Mouse (Mus musculus): ENCODE results near the gene Slc38a8. TPM values are rescaled to one million over a fixed set of nuclear protein-coding genes. Genes with fewer than 3 reads are reported as not detected.

The Slc38a8 gene
- polyA plus RNA-seq, 1 experiment = 1.3 TPM

DNA sequence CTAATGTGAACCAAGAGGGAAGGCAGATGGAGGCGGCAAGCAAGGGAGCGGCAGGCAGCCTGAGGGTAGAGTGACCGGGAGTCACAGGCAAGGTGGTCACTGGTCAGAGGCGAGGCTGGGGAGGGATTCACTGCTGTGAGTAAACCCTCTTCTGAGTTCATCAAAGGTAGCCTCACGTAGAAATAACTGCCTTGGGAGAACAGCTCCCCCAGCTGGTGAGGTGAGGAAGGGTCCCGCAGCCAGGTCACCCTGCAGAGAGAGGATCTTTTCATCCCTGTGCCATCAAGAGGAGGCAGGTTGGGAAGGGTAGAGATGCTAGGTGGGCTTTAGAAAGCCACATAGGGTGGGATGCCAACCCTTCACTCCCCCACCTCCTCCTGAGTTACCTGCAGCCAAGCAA lies 4.7 kb downstream of the Slc38a8 start:
- TF ChIP-seq POLR2A (IDR thresholded peaks at IDR 0.05; ENCODE audit: control insufficient read depth, low read depth, low read length) (no peak), CTCF (IDR thresholded peaks at IDR 0.05; ENCODE audit: control insufficient read depth, insufficient read depth, insufficient replicate concordance, low read depth, low read length) (peak; percentile 62; the same call in 1 of the 2 replicates)
- Histone ChIP-seq H3K27ac (ENCODE audit: control insufficient read depth, insufficient read depth, low read depth, low read length) (no peak overlapping the region), H3K4me1 (ENCODE audit: control insufficient read depth, insufficient read depth, low read length) (no peaks in the 10 kb centered on the region), H3K27me3 (ENCODE audit: control insufficient read depth, insufficient read depth, low read length) (no peaks in the 10 kb centered on the region), H3K4me3 (ENCODE audit: control insufficient read depth, low read depth, low read length) (no peak overlapping the region), H3K36me3 (ENCODE audit: control insufficient read depth, insufficient read depth, low read length) (no peaks in the 10 kb centered on the region)

DNA sequence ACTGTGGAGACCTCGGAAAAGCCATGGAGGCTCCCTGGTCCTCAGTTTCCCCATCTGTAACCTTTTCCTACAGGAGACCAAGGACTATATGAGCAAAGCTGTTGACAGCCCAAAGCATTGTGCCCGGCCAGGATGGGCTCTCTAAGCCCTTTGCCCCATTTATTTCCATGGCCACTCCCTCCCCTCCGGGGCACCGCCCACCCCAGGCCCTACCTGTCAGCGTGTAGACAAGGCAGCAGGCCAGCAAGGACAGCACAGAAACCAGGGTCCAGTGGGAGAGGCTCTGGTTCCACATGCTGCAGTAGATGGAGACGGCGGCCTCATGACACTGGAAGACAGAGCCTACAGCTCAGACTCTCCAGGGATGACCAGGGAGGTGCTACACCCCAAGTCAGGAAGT lies 14.4 kb downstream of the Slc38a8 start:
- H3K4me1 ChIP-seq (ENCODE audit: control insufficient read depth, insufficient read depth, low read length) = peaks cover 5% of the 10 kb centered on the region; the same call in 1 of the 2 replicates
- no peaks in the 10 kb centered on the region for H3K36me3 ChIP-seq (ENCODE audit: control insufficient read depth, insufficient read depth, low read length)
- no peak overlapping the region for H3K27ac ChIP-seq (ENCODE audit: control insufficient read depth, insufficient read depth, low read depth, low read length)
- TF ChIP-seq POLR2A (IDR thresholded peaks at IDR 0.05; ENCODE audit: control insufficient read depth, low read depth, low read length) (no peak), CTCF (IDR thresholded peaks at IDR 0.05; ENCODE audit: control insufficient read depth, insufficient read depth, insufficient replicate concordance, low read depth, low read length) (no peak)
- H3K27me3 ChIP-seq (ENCODE audit: control insufficient read depth, insufficient read depth, low read length) = no peaks in the 10 kb centered on the region
- no peak overlapping the region for H3K4me3 ChIP-seq (ENCODE audit: control insufficient read depth, low read depth, low read length)

DNA sequence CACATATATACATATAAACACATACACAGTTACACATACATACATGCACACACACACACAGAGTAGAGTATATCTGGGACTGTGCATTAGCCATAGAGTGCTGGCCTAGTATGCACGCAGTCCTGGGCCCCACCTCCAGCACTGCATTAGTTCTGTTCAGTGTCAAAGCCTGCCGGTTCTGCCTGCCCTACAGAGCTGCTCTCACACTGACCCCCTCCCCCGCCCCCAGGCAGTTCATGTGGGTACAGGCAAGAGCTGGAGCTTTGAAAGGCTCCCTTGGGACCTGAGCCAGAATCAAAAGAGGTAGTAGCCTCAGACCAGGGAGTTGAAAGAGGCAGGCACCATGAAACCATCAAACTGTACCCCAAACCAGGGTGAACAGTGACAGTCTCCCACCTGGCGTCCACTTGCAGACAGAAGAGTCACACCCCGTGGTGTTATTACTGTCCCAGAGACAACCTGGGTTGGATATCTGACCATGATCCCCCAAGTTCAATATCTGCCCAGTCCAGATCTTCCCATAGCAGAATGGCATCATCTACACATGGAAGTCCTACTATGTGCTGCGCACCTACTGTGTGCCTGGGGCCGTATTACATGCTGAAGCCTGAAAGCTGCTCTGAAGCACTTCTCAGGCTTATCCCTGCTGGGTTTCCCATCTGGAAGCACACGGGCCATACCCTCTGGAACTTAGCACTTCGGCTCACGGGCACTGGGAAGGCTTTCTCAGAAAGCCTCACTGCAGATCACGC lies 17.2 kb downstream of the Slc38a8 start:
- Histone ChIP-seq H3K36me3 (ENCODE audit: control insufficient read depth, insufficient read depth, low read length) (no peaks in the 10 kb centered on the region), H3K27me3 (ENCODE audit: control insufficient read depth, insufficient read depth, low read length) (no peaks in the 10 kb centered on the region), H3K4me1 (ENCODE audit: control insufficient read depth, insufficient read depth, low read length) (no peaks in the 10 kb centered on the region), H3K27ac (ENCODE audit: control insufficient read depth, insufficient read depth, low read depth, low read length) (no peak overlapping the region), H3K4me3 (ENCODE audit: control insufficient read depth, low read depth, low read length) (no peak overlapping the region)
- no peak for TF ChIP-seq POLR2A (IDR thresholded peaks at IDR 0.05; ENCODE audit: control insufficient read depth, low read depth, low read length)
- TF ChIP-seq CTCF (IDR thresholded peaks at IDR 0.05; ENCODE audit: control insufficient read depth, insufficient read depth, insufficient replicate concordance, low read depth, low read length) = no peak

DNA sequence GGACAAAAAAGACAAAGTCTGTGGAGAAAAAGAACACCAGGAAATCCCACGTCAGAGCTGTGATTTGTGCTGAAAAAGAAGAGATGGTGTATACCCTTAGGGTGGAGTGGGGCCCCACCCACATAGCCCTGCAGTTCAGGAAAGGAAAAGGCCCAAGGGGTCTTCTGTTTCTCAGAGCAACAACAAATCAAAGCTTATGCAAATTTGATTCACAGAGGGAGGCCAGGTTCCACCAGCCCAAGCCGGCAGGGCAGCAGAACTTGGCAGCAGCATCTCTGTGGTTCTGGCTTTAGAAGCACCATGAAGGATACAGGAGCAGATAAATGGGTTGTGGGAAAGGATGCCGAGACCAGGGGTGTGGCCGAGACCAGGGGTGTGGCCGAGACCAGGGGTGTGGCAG lies 22.8 kb downstream of the Slc38a8 start:
- no peak for TF ChIP-seq POLR2A (IDR thresholded peaks at IDR 0.05; ENCODE audit: control insufficient read depth, low read depth, low read length)
- no peak for TF ChIP-seq CTCF (IDR thresholded peaks at IDR 0.05; ENCODE audit: control insufficient read depth, insufficient read depth, insufficient replicate concordance, low read depth, low read length)
- Histone ChIP-seq H3K4me1 (ENCODE audit: control insufficient read depth, insufficient read depth, low read length) (no peaks in the 10 kb centered on the region), H3K27me3 (ENCODE audit: control insufficient read depth, insufficient read depth, low read length) (no peaks in the 10 kb centered on the region), H3K36me3 (ENCODE audit: control insufficient read depth, insufficient read depth, low read length) (no peaks in the 10 kb centered on the region), H3K27ac (ENCODE audit: control insufficient read depth, insufficient read depth, low read depth, low read length) (no peak overlapping the region), H3K4me3 (ENCODE audit: control insufficient read depth, low read depth, low read length) (no peak overlapping the region)

DNA sequence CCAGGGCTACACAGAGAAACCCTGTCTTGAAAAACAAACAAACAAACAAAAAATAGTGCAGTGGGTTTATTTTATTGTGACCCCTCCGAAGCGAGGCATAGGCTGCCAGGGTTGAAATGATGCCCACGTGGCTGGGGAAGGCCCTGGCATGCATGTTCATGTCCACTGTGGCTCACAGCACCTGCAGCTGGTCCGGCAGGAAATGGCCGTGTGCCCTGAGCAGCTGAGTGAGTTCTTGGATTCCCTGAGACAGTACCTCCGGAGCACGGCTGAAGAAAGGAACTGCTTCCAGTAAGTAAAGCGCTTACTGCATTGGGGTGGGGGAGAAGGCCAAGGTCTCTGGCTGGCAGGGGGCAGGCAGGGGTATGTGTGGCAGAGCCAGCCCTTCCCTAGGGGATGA lies 33.4 kb downstream of the Slc38a8 start:
- Histone ChIP-seq H3K36me3 (ENCODE audit: control insufficient read depth, insufficient read depth, low read length) (no peaks in the 10 kb centered on the region), H3K4me1 (ENCODE audit: control insufficient read depth, insufficient read depth, low read length) (peaks cover 27% of the 10 kb centered on the region), H3K4me3 (ENCODE audit: control insufficient read depth, low read depth, low read length) (no peak overlapping the region), H3K27ac (ENCODE audit: control insufficient read depth, insufficient read depth, low read depth, low read length) (no peak overlapping the region), H3K27me3 (ENCODE audit: control insufficient read depth, insufficient read depth, low read length) (no peaks in the 10 kb centered on the region)
- TF ChIP-seq CTCF (IDR thresholded peaks at IDR 0.05; ENCODE audit: control insufficient read depth, insufficient read depth, insufficient replicate concordance, low read depth, low read length) = no peak
- TF ChIP-seq POLR2A (IDR thresholded peaks at IDR 0.05; ENCODE audit: control insufficient read depth, low read depth, low read length) = no peak

DNA sequence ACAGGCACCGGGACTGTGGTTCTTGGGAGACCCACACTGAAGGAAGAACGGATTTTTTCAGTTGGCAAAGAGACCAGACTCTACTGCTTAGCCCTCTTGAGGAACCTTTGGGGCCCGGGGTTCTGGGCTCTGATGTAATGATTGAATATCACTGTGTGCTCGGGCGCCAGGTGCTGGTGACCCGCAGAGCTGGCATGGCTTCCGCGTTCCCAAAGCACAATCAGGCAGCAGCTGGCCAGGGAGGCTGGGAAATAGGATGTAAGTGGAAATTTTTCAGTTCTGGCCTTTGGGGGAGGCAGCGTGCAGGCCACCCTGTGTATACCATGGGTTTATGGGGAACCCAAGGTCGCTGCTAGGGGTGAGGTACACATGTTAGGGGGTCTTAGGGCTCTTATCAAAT lies 34.7 kb downstream of the Slc38a8 start:
- no peaks in the 10 kb centered on the region for H3K36me3 ChIP-seq (ENCODE audit: control insufficient read depth, insufficient read depth, low read length)
- peak overlapping the region; percentile 82; the same call in 1 of the 2 replicates for H3K27ac ChIP-seq (ENCODE audit: control insufficient read depth, insufficient read depth, low read depth, low read length)

DNA sequence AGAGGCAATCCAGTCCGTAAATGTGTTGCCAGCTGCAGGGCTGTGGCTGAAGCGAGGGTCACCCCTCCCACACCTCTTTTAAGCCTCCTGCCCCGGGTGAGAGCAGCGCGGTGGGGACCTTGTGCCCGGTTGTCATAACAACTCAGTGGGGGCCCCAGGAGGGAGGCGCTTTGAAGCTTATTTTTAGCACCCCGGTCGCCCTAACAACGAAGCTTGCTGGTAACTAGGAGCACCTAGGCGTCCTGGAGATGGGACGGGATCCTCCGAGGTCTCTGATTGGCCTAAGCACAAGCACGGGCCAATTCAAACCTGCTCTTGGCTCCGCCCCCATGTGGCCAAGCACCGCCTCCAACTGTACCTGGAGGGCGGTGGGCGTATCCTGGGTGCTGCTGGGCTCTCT lies 35.4 kb downstream of the Slc38a8 start:
- peaks cover 27% of the 10 kb centered on the region for H3K4me1 ChIP-seq (ENCODE audit: control insufficient read depth, insufficient read depth, low read length)
- H3K27me3 ChIP-seq (ENCODE audit: control insufficient read depth, insufficient read depth, low read length) = no peaks in the 10 kb centered on the region
- H3K4me3 ChIP-seq (ENCODE audit: control insufficient read depth, low read depth, low read length) = peak overlapping the region; percentile 48
- TF ChIP-seq CTCF (IDR thresholded peaks at IDR 0.05; ENCODE audit: control insufficient read depth, insufficient read depth, insufficient replicate concordance, low read depth, low read length) = no peak
- peak; percentile 65; the same call in 1 of the 2 replicates for TF ChIP-seq POLR2A (IDR thresholded peaks at IDR 0.05; ENCODE audit: control insufficient read depth, low read depth, low read length)
- peak overlapping the region; percentile 82; the same call in 1 of the 2 replicates for H3K27ac ChIP-seq (ENCODE audit: control insufficient read depth, insufficient read depth, low read depth, low read length)
- H3K36me3 ChIP-seq (ENCODE audit: control insufficient read depth, insufficient read depth, low read length) = no peaks in the 10 kb centered on the region

More for the DNA sequence above, 34.7 kb downstream of the Slc38a8 start:
- no peaks in the 10 kb centered on the region for H3K27me3 ChIP-seq (ENCODE audit: control insufficient read depth, insufficient read depth, low read length)
- H3K4me1 ChIP-seq (ENCODE audit: control insufficient read depth, insufficient read depth, low read length) = peaks cover 27% of the 10 kb centered on the region
- peak overlapping the region; percentile 48 for H3K4me3 ChIP-seq (ENCODE audit: control insufficient read depth, low read depth, low read length)
- no peak for TF ChIP-seq CTCF (IDR thresholded peaks at IDR 0.05; ENCODE audit: control insufficient read depth, insufficient read depth, insufficient replicate concordance, low read depth, low read length)
- TF ChIP-seq POLR2A (IDR thresholded peaks at IDR 0.05; ENCODE audit: control insufficient read depth, low read depth, low read length) = no peak
